ENCODE assay signal across 29 mouse cellular contexts in genomic region chr10:90842398-90842797, GRCm38 (mm10).
DNase-seq lines count a peak whose midpoint lies in the region; ATAC-seq and TF ChIP-seq lines count a peak whose summit lies in the region.
"Had no signal": no experiment of that assay in that cellular context is flagged by ENCODE, and none has a peak within 500 bp of the region (broad histone marks: within the 10 kb centered on the region; RNA-seq: fewer than 3 reads in every experiment).

No protein-coding gene starts in this region.

- no peaks in the 10 kb centered on the region for H3K27me3 ChIP-seq in midbrain, embryonic 16.5 days (ENCODE audit: control insufficient read depth, insufficient read depth, low read depth, low read length)
- no peaks in the 10 kb centered on the region for H3K27me3 ChIP-seq in midbrain, embryonic 14.5 days (ENCODE audit: control insufficient read depth, insufficient read depth, low read length)
- no peaks in the 10 kb centered on the region for H3K27me3 ChIP-seq in intestine, postnatal 0 days (replicated peaks; ENCODE audit: control insufficient read depth, insufficient read depth, low read length)
- H3K27me3 ChIP-seq: CH12.LX; embryonic facial prominence, embryonic 12.5 days; embryonic facial prominence, embryonic 15.5 days; heart, embryonic 12.5 days had no signal

- DNase-seq in frontal cortex, postnatal 10 days (ENCODE audit: low spot score in 2 of 2), result no peak
- no peak for DNase-seq in layer of hippocampus, adult 2 months (ENCODE audit: low spot score in 2 of 2)
- no peak for DNase-seq in layer of hippocampus, adult 9-11 months
- no peak for DNase-seq in midbrain, embryonic 14.5 days
- DNase-seq: adrenal gland, postnatal 10 days; adrenal gland, postnatal 36 days; B cell, adult 2 months; cerebellum, adult 11 months; cerebellum, adult 2 months; cerebellum, adult 9-11 months; cerebellum, postnatal 25 days; gastrocnemius, postnatal 25 days; heart, adult 18-20 months; heart, postnatal 10 days; heart, postnatal 36 days had no signal

- H3K36me3 ChIP-seq in midbrain, embryonic 16.5 days (ENCODE audit: control insufficient read depth, insufficient read depth, low read length), result no peaks in the 10 kb centered on the region
- H3K36me3 ChIP-seq in midbrain, embryonic 14.5 days (ENCODE audit: control insufficient read depth, insufficient read depth, low read length), result no peaks in the 10 kb centered on the region
- no peaks in the 10 kb centered on the region for H3K36me3 ChIP-seq in intestine, postnatal 0 days (ENCODE audit: control insufficient read depth, insufficient read depth)
- H3K36me3 ChIP-seq: embryonic facial prominence, embryonic 12.5 days; embryonic facial prominence, embryonic 15.5 days; G1E; heart, embryonic 12.5 days; heart, embryonic 15.5 days; hindbrain, embryonic 10.5 days had no signal

- no peak overlapping the region for H3K4me2 ChIP-seq in midbrain, embryonic 16.5 days (ENCODE audit: low read length)
- H3K4me2 ChIP-seq in midbrain, embryonic 14.5 days (ENCODE audit: low read length), result no peak overlapping the region
- no peak overlapping the region for H3K4me2 ChIP-seq in intestine, postnatal 0 days (replicated peaks; ENCODE audit: low read depth)
- H3K4me2 ChIP-seq: embryonic facial prominence, embryonic 12.5 days; embryonic facial prominence, embryonic 15.5 days; heart, embryonic 12.5 days; heart, embryonic 15.5 days had no signal

- TF ChIP-seq CTCF in layer of hippocampus, adult 2 months (conservative IDR thresholded peaks at IDR 0.05), result no peak
- no peak for TF ChIP-seq CTCF in intestine, postnatal 0 days (IDR thresholded peaks at IDR 0.05; ENCODE audit: low read depth)

- peak overlapping the region; percentile 57; the same call in 1 of the 2 replicates for H3K27ac ChIP-seq in layer of hippocampus, adult 2 months
- peak overlapping the region; percentile 25; the same call in 1 of the 2 replicates for H3K27ac ChIP-seq in midbrain, embryonic 16.5 days (ENCODE audit: low read length)
- no peak overlapping the region for H3K27ac ChIP-seq in midbrain, embryonic 14.5 days (replicated peaks; ENCODE audit: low read depth, low read length)
- H3K27ac ChIP-seq in intestine, postnatal 0 days (ENCODE audit: low read depth, low read length), result no peak overlapping the region
- H3K27ac ChIP-seq: embryonic facial prominence, embryonic 12.5 days; embryonic facial prominence, embryonic 15.5 days; heart, embryonic 15.5 days; hindbrain, embryonic 10.5 days; hindbrain, postnatal 0 days had no signal

- H3K9me3 ChIP-seq in midbrain, embryonic 16.5 days (replicated peaks; ENCODE audit: control insufficient read depth, low read length, poor library complexity, severe bottlenecking), result peaks cover 5% of the 10 kb centered on the region; the same call in 1 of the 2 replicates
- H3K9me3 ChIP-seq in midbrain, embryonic 14.5 days (ENCODE audit: control insufficient read depth, low read length), result peaks cover 5% of the 10 kb centered on the region; the same call in 1 of the 2 replicates
- no peaks in the 10 kb centered on the region for H3K9me3 ChIP-seq in intestine, postnatal 0 days (ENCODE audit: control insufficient read depth)
- H3K9me3 ChIP-seq: embryonic facial prominence, embryonic 15.5 days; G1E; heart, embryonic 15.5 days had no signal

- H3K4me3 ChIP-seq in layer of hippocampus, adult 2 months, result no peak overlapping the region
- no peak overlapping the region for H3K4me3 ChIP-seq in midbrain, embryonic 16.5 days (ENCODE audit: low read depth, low read length)
- H3K4me3 ChIP-seq in midbrain, embryonic 14.5 days (replicated peaks; ENCODE audit: low read depth, low read length), result no peak overlapping the region
- no peak overlapping the region for H3K4me3 ChIP-seq in intestine, postnatal 0 days (ENCODE audit: low read depth, low read length)
- H3K4me3 ChIP-seq: embryonic facial prominence, embryonic 12.5 days; embryonic facial prominence, embryonic 15.5 days; heart, embryonic 12.5 days; heart, embryonic 15.5 days; hindbrain, embryonic 10.5 days had no signal

- H3K4me1 ChIP-seq in midbrain, embryonic 16.5 days (ENCODE audit: control insufficient read depth, insufficient read depth, low read length), result peaks cover 5% of the 10 kb centered on the region; the same call in 1 of the 2 replicates
- no peaks in the 10 kb centered on the region for H3K4me1 ChIP-seq in midbrain, embryonic 14.5 days (ENCODE audit: control insufficient read depth, insufficient read depth, low read length)
- 0 out of 2 replicates have a peak, but pooled peaks cover 2% of the 10 kb centered on the region for H3K4me1 ChIP-seq in intestine, postnatal 0 days (replicated peaks; ENCODE audit: control insufficient read depth, insufficient read depth, low read length)
- H3K4me1 ChIP-seq: embryonic facial prominence, embryonic 12.5 days; embryonic facial prominence, embryonic 15.5 days; heart, embryonic 12.5 days; heart, embryonic 15.5 days; hindbrain, embryonic 10.5 days had no signal

- no peak overlapping the region for H3K9ac ChIP-seq in midbrain, embryonic 16.5 days (ENCODE audit: low read depth, low read length)
- no peak overlapping the region for H3K9ac ChIP-seq in midbrain, embryonic 14.5 days (replicated peaks; ENCODE audit: low read length)
- no peak overlapping the region for H3K9ac ChIP-seq in intestine, postnatal 0 days (ENCODE audit: low read depth, low read length)
- H3K9ac ChIP-seq: embryonic facial prominence, embryonic 12.5 days; embryonic facial prominence, embryonic 15.5 days; heart, embryonic 12.5 days; heart, embryonic 15.5 days had no signal

- 79% methylated on average over 2 of the region's 2 CpGs for WGBS in midbrain, embryonic 16.5 days
- 93% methylated on average over 2 of the region's 2 CpGs for WGBS in midbrain, embryonic 14.5 days
- WGBS in intestine, postnatal 0 days, result 85% methylated on average over 2 of the region's 2 CpGs

- peak; percentile 50; the same call in 1 of the 2 replicates for ATAC-seq in frontal cortex, adult (ENCODE audit: low TSS enrichment)
- no peak for ATAC-seq in midbrain, embryonic 16.5 days
- ATAC-seq in midbrain, embryonic 14.5 days (ENCODE audit: low FRiP score, low TSS enrichment), result no peak
- ATAC-seq in intestine, postnatal 0 days, result no peak
- ATAC-seq: forebrain, embryonic 14.5 days; hindbrain, postnatal 0 days; inflammation-experienced regulatory T-cells, adult 6 months; Patski had no signal

Comparison
In these comparisons a context has a peak if more than half of its experiments do, and no peak if none do; other contexts are left out.
1. H3K27ac ChIP-seq: peak in layer of hippocampus, adult 2 months (single experiment) and midbrain, embryonic 16.5 days (single experiment); none in midbrain, embryonic 14.5 days (single experiment) and intestine, postnatal 0 days (single experiment).